Mouse (Mus musculus): ENCODE measurements around the gene Cfap44. TPM values are rescaled to one million over a fixed set of nuclear protein-coding genes. Genes with fewer than 3 reads are reported as not detected.

The Cfap44 gene
- total RNA-seq, 4 experiments from 2014 or later = not detected

DNA sequence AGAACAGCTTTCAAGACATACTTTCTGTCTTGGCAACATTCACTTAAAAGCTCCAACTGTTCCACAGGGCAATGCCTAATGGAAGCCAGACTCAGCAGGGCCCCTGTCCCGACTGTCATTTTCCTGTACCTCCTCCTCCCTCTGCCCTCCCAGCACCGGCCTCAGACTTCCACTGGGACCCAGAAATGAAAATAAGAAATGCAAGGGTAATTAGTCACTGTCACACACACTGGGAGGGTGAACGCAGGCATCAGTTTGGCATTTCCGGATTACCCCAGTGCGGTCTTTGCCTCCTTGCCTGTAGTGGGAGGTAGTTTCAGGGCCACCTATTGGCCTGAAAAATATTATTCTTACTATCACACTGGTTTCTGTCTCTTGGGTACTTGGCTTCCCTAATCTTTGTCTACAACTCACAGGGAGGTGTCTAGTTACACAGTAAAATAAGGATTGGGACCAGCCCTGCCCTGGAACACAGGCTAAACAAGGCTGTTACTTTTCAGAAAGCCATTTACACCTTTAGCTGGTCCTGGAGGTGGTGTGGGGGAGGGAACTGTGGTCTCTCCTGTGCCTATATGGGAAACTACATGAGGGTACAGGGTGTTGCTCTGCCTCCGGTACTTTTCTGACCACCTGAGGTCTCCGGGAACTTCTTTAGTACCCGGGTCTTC lies 100.0 kb downstream of the Cfap44 start:
- DNase-seq (ENCODE audit: low spot score) = no peak

DNA sequence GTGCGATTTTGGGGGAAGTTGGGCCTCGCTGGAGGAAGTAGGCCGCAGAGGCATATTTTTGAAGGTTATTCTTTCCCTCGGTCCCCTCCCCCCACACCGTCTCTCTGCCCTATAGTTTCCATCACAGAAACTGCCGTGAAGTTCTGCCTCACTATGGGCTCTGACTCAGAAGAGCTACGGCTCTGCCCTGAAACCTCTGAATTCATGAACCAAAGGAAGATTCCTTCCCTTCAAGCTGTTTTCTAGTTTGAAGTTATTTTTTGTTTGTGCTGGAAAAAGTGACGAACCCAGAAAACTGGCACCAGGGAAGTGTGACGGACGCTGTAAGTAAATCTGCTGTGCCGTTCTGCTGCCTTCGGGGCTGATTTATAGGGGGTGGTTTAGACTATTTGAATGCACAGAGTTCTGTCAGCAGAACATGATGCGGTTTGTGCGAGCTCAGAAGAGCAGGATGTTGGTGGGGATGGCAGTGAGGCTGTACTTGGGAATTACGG lies 102.4 kb downstream of the Cfap44 start:
- DNase-seq (ENCODE audit: low spot score) = no peak

DNA sequence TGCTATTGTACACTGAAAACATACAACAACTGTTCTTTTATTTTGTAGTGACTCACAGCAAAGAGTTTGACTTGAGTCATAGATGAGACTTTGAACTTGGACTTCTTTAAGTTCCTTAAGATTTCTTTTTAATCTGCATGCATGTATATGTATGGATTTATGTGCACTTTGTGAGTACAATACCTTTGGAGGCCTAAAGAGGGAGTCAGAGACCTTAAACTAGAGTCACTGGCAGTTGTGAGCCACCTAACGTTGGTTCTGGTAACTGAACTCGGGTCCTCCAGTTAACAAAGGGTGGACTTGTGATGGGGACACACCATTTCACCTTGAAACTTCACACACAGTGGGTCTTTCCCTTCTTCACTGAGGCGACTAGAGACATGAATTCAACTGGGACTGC lies 103.9 kb downstream of the Cfap44 start:
- no peak for DNase-seq (ENCODE audit: low spot score)

DNA sequence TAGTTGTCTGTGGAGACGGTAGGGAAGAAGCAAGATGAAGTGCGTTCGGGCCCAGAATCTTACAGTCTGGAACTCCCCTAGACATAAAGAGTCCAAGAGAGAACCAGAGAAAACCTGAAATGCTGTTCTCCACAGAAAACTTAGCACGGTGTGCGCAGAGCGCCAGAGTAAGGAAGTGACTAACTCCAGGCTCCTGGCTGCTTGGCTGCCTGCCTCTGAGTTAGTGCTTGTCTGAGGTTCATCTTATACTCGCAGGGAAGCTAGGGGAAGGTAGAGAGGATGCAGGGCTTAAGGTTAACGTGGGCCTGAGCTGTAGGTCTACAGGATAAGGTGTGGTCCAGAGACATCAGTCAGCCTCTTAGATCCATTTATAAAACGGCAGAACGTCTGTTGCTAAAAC lies 107.2 kb downstream of the Cfap44 start:
- DNase-seq (ENCODE audit: low spot score) = no peak

DNA sequence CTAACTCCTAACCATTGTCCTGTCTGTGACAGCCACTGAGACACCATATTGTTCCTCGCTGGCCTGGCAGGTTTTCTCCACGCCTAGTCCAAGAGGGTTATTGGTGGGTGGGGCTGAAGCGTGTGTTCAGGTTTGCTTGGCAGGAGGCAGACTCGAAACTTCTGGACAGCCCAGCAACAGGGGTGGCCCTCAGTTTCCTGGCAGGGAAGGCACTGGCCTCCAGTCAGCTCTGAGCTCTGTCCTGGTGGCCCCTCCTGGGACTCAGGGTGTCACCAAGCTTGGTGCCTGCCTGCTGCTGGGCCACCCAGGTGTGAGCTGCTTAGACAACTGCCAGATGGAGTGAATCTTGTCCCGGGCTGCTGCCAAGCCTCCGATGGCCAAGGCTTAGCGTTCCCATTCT lies 107.7 kb downstream of the Cfap44 start:
- DNase-seq (ENCODE audit: low spot score) = no peak

DNA sequence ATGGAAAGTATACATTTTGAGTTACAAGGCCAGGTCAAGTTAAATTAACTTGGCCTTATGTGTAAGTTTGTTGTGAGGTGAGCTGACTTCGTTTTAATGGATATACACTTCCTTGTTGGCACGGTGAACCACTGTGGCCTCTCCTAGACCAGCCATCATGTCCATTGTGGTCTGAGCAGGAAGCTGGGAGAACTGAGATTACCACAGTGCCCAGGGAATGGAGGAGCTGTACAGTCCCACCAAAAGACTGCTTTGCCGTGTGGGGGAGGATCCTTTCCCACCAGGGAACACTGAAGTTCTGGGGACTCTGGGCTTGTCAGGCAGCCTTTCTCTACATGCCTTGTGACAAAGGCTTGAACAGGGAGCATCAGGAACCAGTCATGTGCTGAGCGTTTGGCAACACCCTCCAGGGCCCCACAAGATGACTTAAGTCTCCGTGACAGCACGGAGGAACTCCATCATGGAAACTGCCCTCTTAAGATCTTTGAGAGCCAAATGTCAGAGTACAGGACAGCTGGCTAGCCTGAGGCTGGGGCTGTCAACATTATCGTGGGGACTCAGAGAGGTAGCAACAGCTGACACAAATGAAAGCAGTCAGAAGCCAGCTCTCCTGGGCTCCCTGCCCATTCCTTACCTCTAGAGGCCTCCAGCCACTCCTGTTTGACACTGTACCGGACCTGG lies 108.4 kb downstream of the Cfap44 start:
- no peak for DNase-seq (ENCODE audit: low spot score)

DNA sequence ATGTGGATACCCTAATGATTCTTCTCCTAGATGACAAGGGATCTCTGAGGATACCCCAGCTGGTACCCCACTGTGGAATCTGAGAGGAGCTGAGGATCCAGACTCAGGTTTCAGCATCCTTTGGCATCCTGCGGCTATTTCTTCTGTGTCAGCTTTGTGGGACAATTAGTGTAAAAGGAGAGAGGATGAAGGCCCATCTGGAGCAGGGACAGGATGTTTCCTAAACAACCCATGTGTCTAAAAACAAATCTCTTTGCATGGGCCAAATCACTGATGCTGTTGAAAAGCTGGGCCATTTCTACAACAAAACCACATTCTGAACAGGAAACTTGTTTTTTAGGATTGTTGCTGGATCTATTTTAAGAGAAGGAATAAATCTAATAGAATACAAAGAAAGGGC lies 110.6 kb downstream of the Cfap44 start:
- DNase-seq (ENCODE audit: low spot score) = no peak

DNA sequence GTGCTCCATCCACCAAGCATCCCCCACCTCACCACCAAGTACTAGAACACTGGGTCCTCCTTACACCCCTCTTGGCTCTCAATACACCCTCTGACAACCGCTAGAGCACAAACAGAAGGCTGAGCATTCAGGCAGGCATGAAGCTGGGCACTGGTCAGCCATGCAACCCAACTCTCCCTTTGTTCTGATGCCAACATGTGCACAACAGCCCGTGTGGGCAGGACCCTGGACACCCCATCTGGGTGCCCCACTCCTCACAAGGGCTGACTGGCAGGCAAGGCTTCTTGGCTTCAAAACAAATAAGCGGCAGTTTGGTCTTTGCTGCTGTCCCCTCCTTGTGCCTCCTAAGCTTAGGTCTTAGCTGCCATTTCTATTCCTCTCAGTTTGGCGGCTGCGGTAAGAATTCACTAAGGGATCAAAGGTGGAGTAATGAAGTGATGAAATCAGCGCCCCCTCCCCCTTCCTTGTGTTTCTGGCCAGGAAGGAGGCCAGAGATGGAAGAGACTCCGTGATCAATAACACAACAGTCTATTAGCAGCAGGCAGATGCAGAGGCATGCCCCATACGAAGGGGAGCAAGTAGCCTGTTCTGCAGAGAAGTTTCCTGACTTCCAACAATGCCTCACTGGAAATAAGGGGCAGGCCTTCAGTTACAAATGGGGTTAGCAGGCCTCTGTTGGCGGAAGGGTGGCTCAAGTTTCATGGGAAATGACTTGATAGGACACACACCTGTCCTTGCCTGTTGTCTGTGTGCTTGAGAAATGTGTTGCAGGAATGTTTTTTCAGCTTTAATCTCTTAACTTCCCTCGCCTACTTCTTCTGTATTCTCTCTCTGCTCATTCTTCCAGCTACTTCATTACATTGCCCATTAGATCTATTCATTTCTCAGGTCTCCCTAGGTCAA lies 112.7 kb downstream of the Cfap44 start:
- DNase-seq (ENCODE audit: low spot score) = no peak

DNA sequence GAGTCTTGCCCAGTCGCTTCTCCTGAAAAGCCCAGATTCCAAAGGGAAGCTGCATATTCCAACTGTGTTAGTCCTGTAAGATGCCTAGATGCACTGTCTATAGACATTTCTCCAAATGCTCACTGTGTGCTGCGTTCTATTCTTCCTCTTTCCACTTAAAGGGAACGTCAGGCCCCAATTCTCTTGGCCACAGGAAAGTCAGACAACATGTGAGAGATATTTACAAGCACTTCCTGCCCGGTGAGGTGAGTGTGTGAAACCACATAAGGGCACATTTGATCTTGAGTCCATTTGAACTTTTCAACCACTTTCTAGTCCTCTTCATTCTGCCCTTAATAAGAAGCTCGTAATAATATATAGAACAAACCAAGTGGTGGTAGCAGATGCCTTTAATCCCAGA lies 113.4 kb downstream of the Cfap44 start:
- DNase-seq (ENCODE audit: low spot score) = no peak

DNA sequence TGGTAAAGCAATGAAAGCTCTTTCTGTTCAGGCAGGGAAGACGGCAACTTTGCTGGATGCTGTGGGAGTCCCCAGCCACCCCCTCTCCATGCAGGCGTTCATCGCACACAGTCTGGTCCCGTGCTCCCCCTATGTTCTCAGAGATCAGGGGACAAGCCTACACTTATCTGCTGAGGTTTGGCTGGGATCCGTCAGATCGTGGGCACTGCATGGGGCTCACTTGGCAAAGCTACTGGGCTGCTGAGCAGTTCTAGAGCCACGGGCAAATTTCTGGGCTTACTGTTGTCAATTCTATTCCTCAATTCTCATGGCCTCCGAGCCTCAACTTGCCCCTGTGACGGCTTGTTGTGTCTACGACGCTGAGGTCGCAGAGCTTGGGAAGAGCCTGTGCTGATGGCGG lies 114.2 kb downstream of the Cfap44 start:
- no peak for DNase-seq (ENCODE audit: low spot score)

DNA sequence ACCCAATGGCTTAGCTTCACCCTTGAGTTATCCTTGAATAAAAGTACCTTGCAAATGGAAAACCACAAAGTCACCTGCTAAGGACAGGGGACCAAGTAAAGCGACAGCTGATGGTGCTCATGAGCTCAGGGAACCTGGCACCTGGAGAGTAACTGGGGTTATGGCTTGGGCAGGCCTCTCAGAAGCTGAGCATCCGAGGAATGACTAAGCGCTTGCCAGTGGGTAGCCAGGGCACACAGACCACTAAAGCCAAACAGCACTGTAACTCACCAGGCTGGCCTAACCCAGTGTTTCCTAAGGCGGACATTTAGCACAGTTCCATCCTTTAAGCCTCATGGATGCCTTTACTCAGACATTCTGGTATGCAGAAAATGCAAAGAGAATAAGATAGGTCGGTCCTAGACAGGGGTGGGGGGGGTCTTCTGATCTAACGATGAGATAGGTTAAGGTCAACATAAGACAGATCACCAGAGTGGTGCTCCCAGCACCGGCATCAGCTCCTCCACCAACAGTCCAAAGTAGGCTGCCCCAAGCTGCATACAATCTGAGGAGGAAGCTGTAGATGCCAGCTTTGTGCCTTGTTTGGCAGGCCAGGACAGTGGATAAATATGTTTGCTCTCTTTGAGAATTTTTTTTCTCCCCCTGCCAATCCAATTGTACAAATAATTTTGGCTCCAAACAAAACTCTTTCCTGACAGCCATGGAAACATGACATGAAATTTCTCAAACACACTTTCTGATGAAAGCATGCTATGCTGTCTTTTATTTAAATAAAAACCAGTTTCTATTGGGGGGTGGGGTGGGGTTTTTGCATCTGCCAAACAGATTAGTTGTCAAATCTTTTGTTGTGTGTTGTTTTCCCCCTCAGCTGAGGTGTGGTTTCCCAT lies 115.1 kb downstream of the Cfap44 start:
- no peak for DNase-seq (ENCODE audit: low spot score)

DNA sequence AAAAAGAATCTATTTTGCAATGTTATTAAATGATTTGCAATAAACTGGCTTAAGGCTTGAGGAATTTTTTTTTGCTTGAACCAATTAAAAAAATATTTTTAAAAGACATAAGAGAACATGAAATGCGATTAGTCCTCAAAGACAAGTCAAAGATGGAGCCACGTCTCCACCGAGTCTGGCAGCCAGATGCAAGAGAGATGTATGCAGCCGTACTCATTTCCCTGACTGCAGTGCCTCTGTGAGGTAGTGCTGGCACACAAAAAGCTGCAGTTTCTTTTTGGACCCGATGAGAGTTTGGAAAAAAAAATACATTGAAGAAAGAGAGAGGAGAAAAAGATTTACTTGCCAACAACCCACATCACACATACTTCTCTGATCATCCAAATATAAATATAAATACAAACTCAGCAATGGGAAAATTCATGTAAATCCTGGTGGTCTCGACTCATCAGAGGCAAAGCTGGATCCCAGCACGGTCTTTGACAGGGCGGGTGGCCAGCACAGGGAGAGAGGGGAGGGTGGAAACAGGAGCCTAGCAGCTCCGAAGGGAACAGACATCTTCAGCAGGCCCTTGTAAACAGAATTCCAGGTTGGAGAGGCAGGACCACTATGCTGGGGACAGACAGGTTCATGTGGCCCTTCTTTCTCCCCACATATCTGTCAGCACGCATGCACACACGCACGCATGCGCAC lies 116.1 kb downstream of the Cfap44 start:
- no peak for DNase-seq (ENCODE audit: low spot score)

DNA sequence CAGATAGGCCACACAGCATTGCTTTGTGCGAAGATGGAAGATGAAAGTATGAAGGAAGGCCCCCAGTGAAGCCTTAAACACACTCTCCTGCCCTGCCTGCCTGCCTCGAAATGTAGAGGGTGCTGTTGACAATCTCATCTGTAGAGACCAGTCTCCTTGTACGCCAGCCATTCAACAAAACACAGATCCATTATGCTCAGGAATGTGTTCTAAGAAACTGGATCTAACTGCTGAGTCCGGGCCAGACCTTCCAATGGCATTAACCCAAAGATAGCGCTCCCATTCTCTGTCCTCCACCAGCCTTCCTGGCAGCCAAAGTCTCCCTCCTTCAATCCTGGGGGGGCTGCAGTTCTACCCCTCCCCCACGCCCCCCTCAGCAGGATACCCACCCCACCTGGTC lies 121.9 kb downstream of the Cfap44 start:
- no peak for DNase-seq (ENCODE audit: low spot score)

DNA sequence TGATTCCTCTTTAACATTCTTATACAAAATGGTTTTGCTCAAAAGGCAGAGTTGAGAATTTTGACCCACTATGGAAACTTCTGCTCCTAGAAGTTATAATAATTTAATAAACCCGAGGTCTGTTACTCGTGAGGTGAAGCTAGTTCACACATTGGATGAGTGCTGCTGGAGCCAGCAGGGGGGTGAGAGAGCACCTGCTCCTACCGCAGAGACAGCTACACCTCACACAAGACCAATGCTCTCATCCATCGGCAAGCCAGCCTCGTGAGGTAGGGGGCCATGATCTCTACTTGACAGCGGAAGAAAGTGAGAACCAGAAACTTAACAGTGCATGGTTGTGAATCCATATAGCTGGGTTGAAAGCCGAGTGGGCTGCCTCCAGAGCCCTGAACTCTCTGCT lies 129.0 kb downstream of the Cfap44 start:
- DNase-seq (ENCODE audit: low spot score) = no peak

DNA sequence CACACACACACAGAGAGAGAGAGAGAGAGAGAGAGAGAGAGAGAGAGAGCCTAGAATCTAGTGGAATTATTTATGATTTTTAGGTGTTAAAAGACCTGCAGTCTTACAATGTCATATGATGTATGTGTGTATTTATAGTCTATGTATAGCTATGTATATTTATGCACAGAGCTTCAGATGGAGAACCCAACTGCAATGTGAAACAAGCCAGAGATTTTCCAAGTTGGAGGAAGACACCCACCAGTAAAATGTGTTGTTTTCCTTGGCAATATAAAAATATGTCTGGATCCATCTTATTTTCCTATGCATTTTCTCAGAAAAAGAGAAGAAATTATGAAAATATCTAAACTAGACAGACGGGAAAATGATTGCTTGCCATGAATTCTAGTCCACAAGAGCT lies 131.4 kb downstream of the Cfap44 start:
- no peak for DNase-seq (ENCODE audit: low spot score)

DNA sequence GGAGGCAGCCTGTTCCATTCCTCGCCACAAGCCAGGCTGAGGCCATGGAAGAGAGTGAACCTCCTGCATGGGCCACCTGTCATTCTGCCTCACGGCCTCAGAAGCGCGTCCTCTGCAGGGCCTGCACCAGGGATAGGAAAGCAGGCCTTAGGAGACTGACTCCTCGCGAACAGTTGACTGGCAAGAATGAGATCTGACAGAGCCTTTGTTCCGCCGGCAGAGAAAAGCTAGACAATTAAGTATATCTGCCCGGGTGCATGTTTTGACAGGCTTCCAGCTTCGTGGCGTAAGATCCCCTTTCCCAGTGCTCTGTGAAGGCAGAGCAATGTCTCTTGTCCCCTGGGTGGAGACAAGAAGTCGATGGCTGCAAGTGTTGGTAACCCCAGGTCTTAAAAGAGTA lies 132.1 kb downstream of the Cfap44 start:
- DNase-seq (ENCODE audit: low spot score) = no peak

DNA sequence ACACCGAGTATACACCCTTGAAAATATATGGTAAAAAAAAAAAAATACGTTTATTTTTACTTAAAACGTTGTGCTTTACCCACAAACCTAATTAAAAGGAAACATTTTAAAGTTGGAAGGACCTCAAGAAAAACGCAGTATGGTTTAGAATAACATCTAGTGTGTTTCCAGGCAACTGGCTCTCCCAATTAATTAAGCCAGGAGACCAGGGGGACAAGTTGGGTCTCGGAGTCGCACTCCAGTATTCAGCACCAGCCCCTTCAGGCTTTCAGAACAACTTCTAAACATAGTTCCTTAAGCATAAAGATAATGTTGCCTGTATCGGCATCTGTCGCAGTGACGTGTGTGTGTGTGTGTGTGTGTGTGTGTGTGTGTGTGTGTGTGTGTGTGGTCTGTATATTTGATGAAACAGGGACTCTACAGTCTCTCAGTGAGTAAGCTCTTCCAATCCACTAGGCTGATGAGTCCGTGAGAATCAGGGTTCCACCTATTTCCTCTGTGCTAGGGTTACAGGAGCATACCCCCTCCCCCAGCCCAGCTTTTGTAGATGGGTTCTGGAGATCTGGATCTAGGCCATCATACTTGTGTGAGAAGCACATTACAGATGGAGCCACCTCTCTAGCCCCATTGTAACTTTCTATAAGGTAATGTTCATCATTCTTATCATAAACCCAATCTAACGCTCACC lies 132.8 kb downstream of the Cfap44 start:
- no peak for DNase-seq (ENCODE audit: low spot score)

DNA sequence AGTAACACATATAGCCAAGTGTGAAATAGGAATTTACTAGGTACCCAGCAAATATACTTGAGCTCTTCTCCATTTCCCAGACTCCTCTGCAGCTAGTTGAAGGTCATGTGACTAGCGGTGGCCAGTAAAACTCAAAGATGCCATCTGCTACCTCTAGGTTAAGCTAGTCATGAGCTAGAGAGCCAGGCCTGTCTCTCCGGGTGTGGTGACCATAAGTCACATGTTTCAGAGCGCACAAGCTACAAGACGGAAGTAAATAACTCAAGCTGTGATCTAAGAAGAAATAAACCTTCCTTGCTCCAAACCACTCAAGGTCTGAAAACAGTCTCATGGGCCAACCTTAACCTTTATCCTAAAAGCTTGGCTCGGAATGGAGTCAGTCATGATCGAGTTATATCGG lies 134.4 kb downstream of the Cfap44 start:
- DNase-seq (ENCODE audit: low spot score) = no peak

DNA sequence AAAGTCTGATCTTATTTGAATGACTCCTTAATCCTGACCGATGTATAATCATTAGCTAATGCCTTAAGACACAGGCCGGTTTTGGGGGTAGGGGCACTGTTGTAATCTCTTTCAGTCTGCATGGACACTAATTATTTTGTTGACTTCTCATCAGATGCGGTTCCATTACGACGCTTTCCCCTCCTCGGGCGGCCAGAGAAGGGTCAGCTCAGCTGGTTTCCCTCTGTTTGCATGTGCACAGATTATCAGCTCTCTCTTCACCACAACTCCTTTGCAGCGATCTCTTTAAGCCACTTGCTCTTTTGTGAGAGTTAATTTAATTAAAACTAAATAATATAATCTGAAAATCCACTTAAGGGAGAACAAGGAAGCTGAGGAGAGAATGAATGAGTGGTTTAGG lies 135.1 kb downstream of the Cfap44 start:
- no peak for DNase-seq (ENCODE audit: low spot score)

DNA sequence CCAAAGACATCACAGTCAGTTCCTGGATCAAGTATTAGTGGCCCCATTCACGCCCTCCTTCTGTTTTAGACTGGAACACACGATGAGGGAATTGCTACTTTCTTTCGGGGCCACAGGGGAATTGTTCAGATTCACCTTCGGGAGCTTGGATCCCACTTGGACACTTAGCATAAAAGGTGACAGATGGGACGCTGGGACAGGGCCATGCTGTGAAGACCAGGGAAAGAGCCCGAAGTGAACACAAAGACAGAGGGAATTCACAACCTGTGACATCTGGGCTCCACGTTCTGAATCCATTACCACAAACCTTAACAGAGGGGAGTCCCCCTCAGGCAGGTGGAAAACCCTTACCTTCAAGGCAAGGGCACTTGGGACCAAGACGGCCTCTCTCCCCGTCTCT lies 135.6 kb downstream of the Cfap44 start:
- DNase-seq (ENCODE audit: low spot score) = no peak
